Mouse (Mus musculus): ENCODE measurements at regions not wholly inside any gene's neighbourhood (a gene's known extent, or its start where the extent isn't known, plus 50 kb on each side); places are given as distances from the start of the nearest gene placed in this dataset.

GRCm38 (mm10) chr15:43581246-43581645 is 3447.1 kb downstream of the 9330182O14Rik start:
- no peak for DNase-seq (ENCODE audit: low spot score)
- H3K4me1 ChIP-seq (replicated peaks; ENCODE audit: control insufficient read depth, insufficient read depth, low read length), result no peaks in the 10 kb centered on the region
- ATAC-seq (ENCODE audit: low FRiP score), result no peak
- no peak overlapping the region for H3K4me3 ChIP-seq (ENCODE audit: low read depth, low read length)
- no peaks in the 10 kb centered on the region for H3K36me3 ChIP-seq (ENCODE audit: control insufficient read depth, insufficient read depth, low read length)
- H3K27ac ChIP-seq (ENCODE audit: low read depth, low read length), result no peak overlapping the region
- H3K9me3 ChIP-seq (ENCODE audit: control insufficient read depth, low read length), result no peaks in the 10 kb centered on the region
- H3K4me2 ChIP-seq (replicated peaks; ENCODE audit: low read depth, low read length), result no peak overlapping the region
- H3K9ac ChIP-seq (ENCODE audit: low read depth, low read length), result no peak overlapping the region
- H3K27me3 ChIP-seq (ENCODE audit: control insufficient read depth, insufficient read depth, low read length), result no peaks in the 10 kb centered on the region

GRCm38 (mm10) chr15:43585751-43586150 is 3451.6 kb downstream of the 9330182O14Rik start:
- H3K9me3 ChIP-seq (ENCODE audit: control insufficient read depth, low read length), result no peaks in the 10 kb centered on the region
- no peaks in the 10 kb centered on the region for H3K27me3 ChIP-seq (ENCODE audit: control insufficient read depth, insufficient read depth, low read length)
- H3K27ac ChIP-seq (ENCODE audit: low read depth, low read length), result no peak overlapping the region
- H3K9ac ChIP-seq (ENCODE audit: low read depth, low read length), result no peak overlapping the region
- no peaks in the 10 kb centered on the region for H3K36me3 ChIP-seq (ENCODE audit: control insufficient read depth, insufficient read depth, low read length)
- H3K4me2 ChIP-seq (replicated peaks; ENCODE audit: low read depth, low read length), result no peak overlapping the region
- WGBS, result 91% methylated on average over 4 of the region's 4 CpGs
- ATAC-seq (ENCODE audit: low FRiP score), result no peak
- no peak overlapping the region for H3K4me3 ChIP-seq (ENCODE audit: low read depth, low read length)
- no peaks in the 10 kb centered on the region for H3K4me1 ChIP-seq (replicated peaks; ENCODE audit: control insufficient read depth, insufficient read depth, low read length)
- no peak for DNase-seq (ENCODE audit: low spot score)

- Histone ChIP-seq H3K4me3 (ENCODE audit: low read depth, low read length) (no peak overlapping the region), H3K27ac (ENCODE audit: low read depth, low read length) (no peak overlapping the region), H3K36me3 (ENCODE audit: control insufficient read depth, insufficient read depth, low read length) (no peaks in the 10 kb centered on the region), H3K4me1 (replicated peaks; ENCODE audit: control insufficient read depth, insufficient read depth, low read length) (no peaks in the 10 kb centered on the region), H3K4me2 (replicated peaks; ENCODE audit: low read depth, low read length) (no peak overlapping the region), H3K9ac (ENCODE audit: low read depth, low read length) (no peak overlapping the region), H3K27me3 (ENCODE audit: control insufficient read depth, insufficient read depth, low read length) (no peaks in the 10 kb centered on the region), H3K9me3 (ENCODE audit: control insufficient read depth, low read length) (no peaks in the 10 kb centered on the region)
- no peak for ATAC-seq (ENCODE audit: low FRiP score)
- 84% methylated on average over 2 of the region's 2 CpGs for WGBS
- no peak for DNase-seq (ENCODE audit: low spot score)
These were observed 3453.9 kb downstream of the 9330182O14Rik start for GRCm38 (mm10) chr15:43588021-43588420.

GRCm38 (mm10) chr15:43607700-43608099 is 3473.5 kb downstream of the 9330182O14Rik start:
- H3K4me3 ChIP-seq (ENCODE audit: low read depth, low read length), result no peak overlapping the region
- H3K9ac ChIP-seq (ENCODE audit: low read depth, low read length), result no peak overlapping the region
- no peaks in the 10 kb centered on the region for H3K36me3 ChIP-seq (ENCODE audit: control insufficient read depth, insufficient read depth, low read length)
- H3K4me1 ChIP-seq (replicated peaks; ENCODE audit: control insufficient read depth, insufficient read depth, low read length), result no peaks in the 10 kb centered on the region
- no peaks in the 10 kb centered on the region for H3K27me3 ChIP-seq (ENCODE audit: control insufficient read depth, insufficient read depth, low read length)
- H3K27ac ChIP-seq (ENCODE audit: low read depth, low read length), result no peak overlapping the region
- DNase-seq (ENCODE audit: low spot score) (no peak), ATAC-seq (ENCODE audit: low FRiP score) (no peak)
- no peak overlapping the region for H3K4me2 ChIP-seq (replicated peaks; ENCODE audit: low read depth, low read length)
- 69% methylated on average over 4 of the region's 4 CpGs for WGBS
- H3K9me3 ChIP-seq (ENCODE audit: control insufficient read depth, low read length), result no peaks in the 10 kb centered on the region

- H3K27me3 ChIP-seq (ENCODE audit: control insufficient read depth, insufficient read depth, low read length), result no peaks in the 10 kb centered on the region
- ATAC-seq (ENCODE audit: low FRiP score), result no peak
- H3K27ac ChIP-seq (ENCODE audit: low read depth, low read length), result no peak overlapping the region
- H3K4me2 ChIP-seq (replicated peaks; ENCODE audit: low read depth, low read length), result no peak overlapping the region
- DNase-seq (ENCODE audit: low spot score), result no peak
- WGBS, result 88% methylated on average over 2 of the region's 2 CpGs
- H3K4me1 ChIP-seq (replicated peaks; ENCODE audit: control insufficient read depth, insufficient read depth, low read length), result no peaks in the 10 kb centered on the region
- no peak overlapping the region for H3K4me3 ChIP-seq (ENCODE audit: low read depth, low read length)
- H3K9me3 ChIP-seq (ENCODE audit: control insufficient read depth, low read length), result no peaks in the 10 kb centered on the region
- H3K9ac ChIP-seq (ENCODE audit: low read depth, low read length), result no peak overlapping the region
- no peaks in the 10 kb centered on the region for H3K36me3 ChIP-seq (ENCODE audit: control insufficient read depth, insufficient read depth, low read length)
These were observed 3475.7 kb downstream of the 9330182O14Rik start for GRCm38 (mm10) chr15:43609901-43610300.

- Histone ChIP-seq H3K4me2 (replicated peaks; ENCODE audit: low read depth, low read length) (no peak overlapping the region), H3K27ac (ENCODE audit: low read depth, low read length) (no peak overlapping the region), H3K27me3 (ENCODE audit: control insufficient read depth, insufficient read depth, low read length) (no peaks in the 10 kb centered on the region), H3K36me3 (ENCODE audit: control insufficient read depth, insufficient read depth, low read length) (no peaks in the 10 kb centered on the region), H3K4me3 (ENCODE audit: low read depth, low read length) (no peak overlapping the region), H3K9me3 (ENCODE audit: control insufficient read depth, low read length) (no peaks in the 10 kb centered on the region), H3K4me1 (replicated peaks; ENCODE audit: control insufficient read depth, insufficient read depth, low read length) (no peaks in the 10 kb centered on the region), H3K9ac (ENCODE audit: low read depth, low read length) (no peak overlapping the region)
- ATAC-seq (ENCODE audit: low FRiP score) (no peak), DNase-seq (ENCODE audit: low spot score) (peak; percentile 1)
- WGBS, result 32% methylated on average over 5 of the region's 5 CpGs
These were observed 3480.0 kb downstream of the 9330182O14Rik start for GRCm38 (mm10) chr15:43614004-43614661.

GRCm38 (mm10) chr15:43615727-43616126 is 3481.6 kb downstream of the 9330182O14Rik start:
- ATAC-seq (ENCODE audit: low FRiP score), result no peak
- no peak for DNase-seq (ENCODE audit: low spot score)
- H3K27me3 ChIP-seq (ENCODE audit: control insufficient read depth, insufficient read depth, low read length), result no peaks in the 10 kb centered on the region
- H3K4me3 ChIP-seq (ENCODE audit: low read depth, low read length), result no peak overlapping the region
- 82% methylated on average over 1 of the region's 1 CpGs for WGBS
- H3K9me3 ChIP-seq (ENCODE audit: control insufficient read depth, low read length), result no peaks in the 10 kb centered on the region
- no peak overlapping the region for H3K9ac ChIP-seq (ENCODE audit: low read depth, low read length)
- H3K36me3 ChIP-seq (ENCODE audit: control insufficient read depth, insufficient read depth, low read length), result no peaks in the 10 kb centered on the region
- H3K27ac ChIP-seq (ENCODE audit: low read depth, low read length), result no peak overlapping the region
- H3K4me2 ChIP-seq (replicated peaks; ENCODE audit: low read depth, low read length), result no peak overlapping the region
- H3K4me1 ChIP-seq (replicated peaks; ENCODE audit: control insufficient read depth, insufficient read depth, low read length), result no peaks in the 10 kb centered on the region

GRCm38 (mm10) chr15:43624431-43624965 is 3490.3 kb downstream of the 9330182O14Rik start:
- DNase-seq (ENCODE audit: low spot score) (no peak), ATAC-seq (ENCODE audit: low FRiP score) (no peak)
- Histone ChIP-seq H3K4me3 (ENCODE audit: low read depth, low read length) (no peak overlapping the region), H3K4me1 (replicated peaks; ENCODE audit: control insufficient read depth, insufficient read depth, low read length) (no peaks in the 10 kb centered on the region), H3K9ac (ENCODE audit: low read depth, low read length) (no peak overlapping the region), H3K27me3 (ENCODE audit: control insufficient read depth, insufficient read depth, low read length) (no peaks in the 10 kb centered on the region), H3K4me2 (replicated peaks; ENCODE audit: low read depth, low read length) (no peak overlapping the region), H3K9me3 (ENCODE audit: control insufficient read depth, low read length) (no peaks in the 10 kb centered on the region), H3K36me3 (ENCODE audit: control insufficient read depth, insufficient read depth, low read length) (no peaks in the 10 kb centered on the region), H3K27ac (ENCODE audit: low read depth, low read length) (no peak overlapping the region)
- WGBS, result 82% methylated on average over 2 of the region's 2 CpGs

- Histone ChIP-seq H3K4me2 (replicated peaks; ENCODE audit: low read depth, low read length) (no peak overlapping the region), H3K27me3 (ENCODE audit: control insufficient read depth, insufficient read depth, low read length) (no peaks in the 10 kb centered on the region), H3K9ac (ENCODE audit: low read depth, low read length) (no peak overlapping the region), H3K9me3 (ENCODE audit: control insufficient read depth, low read length) (no peaks in the 10 kb centered on the region), H3K36me3 (ENCODE audit: control insufficient read depth, insufficient read depth, low read length) (no peaks in the 10 kb centered on the region), H3K27ac (ENCODE audit: low read depth, low read length) (no peak overlapping the region), H3K4me3 (ENCODE audit: low read depth, low read length) (no peak overlapping the region), H3K4me1 (replicated peaks; ENCODE audit: control insufficient read depth, insufficient read depth, low read length) (no peaks in the 10 kb centered on the region)
- no peak for ATAC-seq (ENCODE audit: low FRiP score)
- no peak for DNase-seq (ENCODE audit: low spot score)
- 79% methylated on average over 4 of the region's 4 CpGs for WGBS
These were observed 3490.9 kb downstream of the 9330182O14Rik start for GRCm38 (mm10) chr15:43625021-43625510.
